Mouse (Mus musculus) heart, embryonic 14.5 days (tissue): ENCODE measurements around the gene Gm14214. TPM values are rescaled to one million over a fixed set of nuclear protein-coding genes. Genes with fewer than 3 reads are reported as not detected.

Source experiments
- ATAC-seq: fragments of 200-750 bp; cut with Nextera tagmentation; 2 replicates; pipeline ENCODE4 v1.8.0; 2017; ENCODE audit warnings: low read depth, moderate TSS enrichment; ENCODE audit not compliant: insufficient number of reproducible peaks, insufficient read depth, low FRiP score
- H3K27ac ChIP-seq, 2 experiments: fragments of 200-500 bp in 1 of 2; fragments of 300-500 bp in 1 of 2; sonication (generic) in 1 of 2; replicated peaks in 1 of 2; 2 replicates each; pipeline ENCODE4 v1.5.1; 2012 to 2014; ENCODE audit warnings: low read depth in 2 of 2, low read length in 2 of 2, control low read depth in 1 of 2, mild to moderate bottlenecking in 1 of 2, mixed read lengths in 1 of 2; ENCODE audit not compliant: control insufficient read depth in 1 of 2, insufficient read depth in 1 of 2
- H3K27me3 ChIP-seq: fragments of 300-500 bp; sonication (generic); 2 replicates; pipeline ENCODE4 v1.6.1; 2014; ENCODE audit warnings: mild to moderate bottlenecking, low read length, control low read depth; ENCODE audit not compliant: control insufficient read depth, insufficient read depth
- H3K36me3 ChIP-seq: fragments of 300-500 bp; sonication (generic); 2 replicates; pipeline ENCODE4 v1.6.1; 2014; ENCODE audit warnings: mild to moderate bottlenecking, control low read depth, low read length, mixed read lengths; ENCODE audit not compliant: control insufficient read depth, insufficient read depth
- H3K4me1 ChIP-seq, 2 experiments: fragments of 200-500 bp in 1 of 2; fragments of 300-500 bp in 1 of 2; sonication (generic) in 1 of 2; 2 replicates each; pipeline ENCODE4 v1.6.1; 2012 to 2014; ENCODE audit warnings: low read length in 2 of 2, control low read depth in 1 of 2, mixed read lengths in 1 of 2; ENCODE audit not compliant: control insufficient read depth in 2 of 2, insufficient read depth in 2 of 2
- H3K4me2 ChIP-seq: fragments of 300-500 bp; sonication (generic); 2 replicates; pipeline ENCODE4 v1.6.1; 2014; ENCODE audit warnings: mild to moderate bottlenecking, low read length
- H3K4me3 ChIP-seq, 2 experiments: fragments of 200-500 bp in 1 of 2; fragments of 300-500 bp in 1 of 2; sonication (generic) in 1 of 2; 2 replicates each; pipeline ENCODE4 v1.5.1; 2012 to 2014; ENCODE audit warnings: low read length in 2 of 2, mild to moderate bottlenecking in 2 of 2, control low read depth in 1 of 2, low read depth in 1 of 2, moderate library complexity in 1 of 2; ENCODE audit not compliant: control insufficient read depth in 1 of 2, insufficient read depth in 1 of 2
- H3K9ac ChIP-seq: fragments of 300-500 bp; sonication (generic); 2 replicates; pipeline ENCODE4 v1.6.1; 2014; ENCODE audit warnings: mild to moderate bottlenecking, low read length
- H3K9me3 ChIP-seq: fragments of 300-500 bp; sonication (generic); 2 replicates; pipeline ENCODE4 v1.6.1; 2016; ENCODE audit warnings: low read length, control low read depth; ENCODE audit not compliant: control insufficient read depth
- WGBS: fragments of 180-500 bp; shearing (Covaris S2); extraction: QIAGEN DNeasy Blood & Tissue Kit; methylation state at CpG from one replicate; pipeline ENCODE4 v1.1.7; 2014; 5-methylcytosine and 5-hydroxymethylcytosine counted together
- polyA plus RNA-seq: library from polyadenylated mRNA; unstranded; fragments of >200 nt; fragmentation: Nextera tagmentation; extraction: Ambion mirVana; gene quantifications from 2 replicates; pipeline ENCODE4 v1.2.1, GENCODE M21; 2014

Gene Gm14214
- polyA plus RNA-seq, result not detected in 2 replicates

- no peak within 1 kb of the TSS for H3K9ac ChIP-seq
- no peaks in the 10 kb centered on the region for H3K27me3 ChIP-seq
- H3K4me3 ChIP-seq, result no peak within 1 kb of the TSS
- no peaks in the 10 kb centered on the region; a peak in 1 of 4 replicates for H3K4me1 ChIP-seq
- H3K9me3 ChIP-seq, result no peaks in the 10 kb centered on the region
- no peak within 1 kb of the TSS for H3K4me2 ChIP-seq
- ATAC-seq, result no peak
- no peaks in the 10 kb centered on the region for H3K36me3 ChIP-seq
- H3K27ac ChIP-seq, result no peak within 1 kb of the TSS
Measured at GRCm38 (mm10) chr2:154769930-154770329, at the start of gene Gm14214. Gm14214 (minus strand) TSS chr2:154770030.

GRCm38 (mm10) chr2:154818599-154818998 is 48.8 kb upstream of the Gm14214 start:
- no peak overlapping the region for H3K4me2 ChIP-seq
- H3K9ac ChIP-seq, result no peak overlapping the region
- no peaks in the 10 kb centered on the region for H3K9me3 ChIP-seq
- H3K4me1 ChIP-seq, result peaks cover 2 to 46% of the 10 kb centered on the region in 2 experiments; a peak in 3 of 4 replicates
- H3K27ac ChIP-seq, result no peak overlapping the region
- H3K36me3 ChIP-seq, result peaks cover 5% of the 10 kb centered on the region
- ATAC-seq, result no peak
- WGBS, result 63% methylated on average over 1 of the region's 1 CpGs
- H3K27me3 ChIP-seq, result no peaks in the 10 kb centered on the region
- H3K4me3 ChIP-seq, result no peak overlapping the region

- Histone ChIP-seq H3K9ac (no peak overlapping the region), H3K9me3 (no peaks in the 10 kb centered on the region), H3K27ac (no peak overlapping the region), H3K4me2 (no peak overlapping the region), H3K4me1 (peaks cover 2 to 46% of the 10 kb centered on the region in 2 experiments; a peak in 3 of 4 replicates), H3K36me3 (peaks cover 5% of the 10 kb centered on the region), H3K4me3 (no peak overlapping the region), H3K27me3 (no peaks in the 10 kb centered on the region)
- 19% methylated on average over 1 of the region's 1 CpGs for WGBS
- no peak for ATAC-seq
Measured at GRCm38 (mm10) chr2:154817788-154818187, 48.0 kb upstream of the Gm14214 start.

- Histone ChIP-seq H3K4me2 (no peak overlapping the region), H3K9me3 (no peaks in the 10 kb centered on the region), H3K27me3 (no peaks in the 10 kb centered on the region), H3K4me3 (no peak overlapping the region), H3K4me1 (peaks cover 2 to 46% of the 10 kb centered on the region in 2 experiments; a peak in 3 of 4 replicates), H3K36me3 (no peaks in the 10 kb centered on the region), H3K27ac (no peak overlapping the region), H3K9ac (no peak overlapping the region)
- 47% methylated on average over 3 of the region's 3 CpGs for WGBS
- ATAC-seq, result no peak
Measured at GRCm38 (mm10) chr2:154817089-154817488, 47.3 kb upstream of the Gm14214 start.

- Histone ChIP-seq H3K27me3 (no peaks in the 10 kb centered on the region), H3K4me2 (no peak overlapping the region), H3K9ac (no peak overlapping the region), H3K36me3 (peaks cover 3% of the 10 kb centered on the region; the same call in 1 of the 2 replicates), H3K27ac (no peak overlapping the region), H3K9me3 (no peaks in the 10 kb centered on the region), H3K4me1 (peaks cover 0 to 38% of the 10 kb centered on the region in 2 experiments; a peak in 3 of 4 replicates), H3K4me3 (no peak overlapping the region)
- no peak for ATAC-seq
- WGBS, result 89% methylated on average over 2 of the region's 2 CpGs
Measured at GRCm38 (mm10) chr2:154813426-154813825, 43.6 kb upstream of the Gm14214 start.

- WGBS, result 65% methylated on average over 1 of the region's 1 CpGs
- Histone ChIP-seq H3K9ac (no peak overlapping the region), H3K27ac (no peak overlapping the region), H3K4me3 (no peak overlapping the region), H3K4me1 (peaks cover 4 to 45% of the 10 kb centered on the region in 2 experiments; a peak in 3 of 4 replicates), H3K4me2 (no peak overlapping the region), H3K9me3 (no peaks in the 10 kb centered on the region), H3K36me3 (peaks cover 3% of the 10 kb centered on the region; the same call in 1 of the 2 replicates), H3K27me3 (no peaks in the 10 kb centered on the region)
- ATAC-seq, result no peak
Measured at GRCm38 (mm10) chr2:154810821-154811220, 41.0 kb upstream of the Gm14214 start.

GRCm38 (mm10) chr2:154809107-154809762 is 39.4 kb upstream of the Gm14214 start:
- Histone ChIP-seq H3K27ac (peak overlapping the region in 1 of 2 experiments; percentile 35; a peak in 2 of 4 replicates), H3K36me3 (peaks cover 3% of the 10 kb centered on the region; the same call in 1 of the 2 replicates), H3K4me3 (no peak overlapping the region), H3K4me1 (peaks cover 5 to 53% of the 10 kb centered on the region in 2 experiments), H3K27me3 (no peaks in the 10 kb centered on the region), H3K9ac (no peak overlapping the region), H3K4me2 (no peak overlapping the region), H3K9me3 (no peaks in the 10 kb centered on the region)
- no peak for ATAC-seq
- WGBS, result 81% methylated on average over 1 of the region's 1 CpGs
